Mouse (Mus musculus): ENCODE measurements around the gene Arhgap23. TPM values are rescaled to one million over a fixed set of nuclear protein-coding genes. Genes with fewer than 3 reads are reported as not detected.
A peak's percentile ranks its signal among the peaks of the same experiment; 100 is the strongest.

Gene Arhgap23
- polyA plus RNA-seq, 1 experiment = 5.7 TPM

DNA sequence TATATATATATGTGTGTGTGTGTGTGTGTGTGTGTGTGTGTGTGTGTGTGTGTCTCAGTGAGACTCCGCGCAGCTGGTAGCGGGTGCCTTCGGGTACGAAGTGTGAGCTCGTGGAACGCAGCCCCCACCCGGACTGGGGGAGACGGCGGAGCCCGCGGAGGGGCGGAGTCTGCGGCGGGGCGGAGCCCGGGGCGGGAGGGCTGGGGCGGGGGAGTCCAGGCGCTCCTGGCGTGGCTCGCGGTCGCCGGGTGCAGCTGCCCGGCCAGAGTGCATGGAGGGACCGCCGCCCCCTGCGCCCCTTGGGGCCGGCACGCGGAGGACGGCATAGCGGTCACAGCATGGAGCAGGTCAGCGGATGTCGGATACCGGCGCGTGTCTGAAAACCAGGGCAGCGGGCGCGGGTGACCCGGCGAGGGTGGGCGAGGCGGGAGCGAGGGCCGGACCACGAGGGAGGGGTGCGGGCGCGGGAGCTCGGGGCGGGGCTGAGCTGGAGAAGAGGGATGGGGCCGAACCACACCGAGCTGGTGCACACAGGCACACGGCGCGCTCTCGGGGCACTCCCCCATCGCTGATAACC lies 11.1 kb upstream of the Arhgap23 start:
- no peak for DNase-seq (ENCODE audit: low read depth, low spot score)

GRCm38 (mm10) chr11:97404761-97405190 lies 10.6 kb upstream of the Arhgap23 start:
- WGBS = 3% methylated on average over 11 of the region's 11 CpGs
- no peak for DNase-seq (ENCODE audit: low read depth, low spot score)

More for the DNA sequence above, 11.1 kb upstream of the Arhgap23 start:
- 1% methylated on average over 57 of the region's 61 CpGs for WGBS

DNA sequence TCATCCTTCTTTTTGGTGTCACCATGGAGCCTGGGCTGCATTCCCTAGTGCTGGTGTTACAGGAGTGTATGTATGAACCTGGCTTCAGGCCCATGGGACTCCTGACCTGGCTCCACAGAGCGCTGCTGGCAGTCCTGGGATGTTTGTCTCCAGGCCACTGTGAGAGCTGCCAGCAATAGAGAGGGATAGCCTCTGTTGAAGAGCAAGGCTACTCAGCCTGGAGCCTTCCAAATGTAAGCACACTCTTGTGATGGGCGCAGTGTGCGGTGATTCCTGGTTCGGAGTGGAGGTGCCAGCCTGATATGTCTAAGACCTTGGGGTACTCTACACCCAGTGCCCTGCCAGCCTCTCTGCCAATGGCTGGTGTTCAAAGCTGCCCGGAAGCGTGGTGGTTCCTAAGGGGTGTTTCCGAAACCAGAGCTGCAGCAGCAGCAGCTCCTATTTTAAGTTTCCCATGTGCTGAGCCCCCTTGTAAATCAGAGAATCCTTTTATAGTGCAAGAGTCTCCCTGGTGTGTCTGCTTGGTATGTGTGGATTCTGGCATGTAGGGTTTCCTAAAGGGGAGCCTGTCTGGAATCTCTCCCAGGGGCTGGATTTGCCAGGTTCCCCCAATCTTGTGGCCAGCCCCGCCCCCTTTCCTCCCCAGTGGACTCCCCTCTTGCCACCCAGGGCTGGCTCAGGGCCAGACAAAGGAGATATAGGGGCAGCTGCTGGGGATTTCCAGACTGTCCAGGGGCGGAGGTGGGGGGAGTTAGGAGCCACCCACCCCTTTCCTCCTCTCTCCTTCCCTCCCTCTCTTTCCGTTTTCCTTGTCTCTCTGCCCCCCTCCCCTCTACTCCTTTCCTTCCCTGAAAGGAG lies 9.0 kb upstream of the Arhgap23 start:
- DNase-seq (ENCODE audit: low read depth, low spot score) = no peak
- 72% methylated on average over 10 of the region's 10 CpGs for WGBS

DNA sequence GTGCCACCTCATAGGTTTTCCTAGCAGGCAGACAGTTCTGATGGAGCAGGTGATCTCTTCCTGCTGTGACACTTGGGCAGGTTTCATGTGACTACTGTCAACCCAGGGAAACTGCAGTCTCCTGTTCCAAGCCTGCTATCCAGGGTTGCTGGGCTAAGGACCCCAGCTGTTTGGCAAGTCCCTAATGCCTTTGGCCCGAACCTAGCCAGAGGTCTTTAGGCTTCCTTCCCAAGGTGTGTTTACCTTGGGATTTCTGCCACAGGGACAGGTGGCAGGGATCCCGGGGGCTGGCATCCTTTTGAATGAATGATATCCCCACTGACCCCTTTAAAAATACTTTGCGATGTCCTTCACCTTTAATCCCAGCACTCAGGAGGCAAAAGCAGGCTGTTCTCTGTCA lies 7.9 kb upstream of the Arhgap23 start:
- no peak for DNase-seq (ENCODE audit: low read depth, low spot score)
- WGBS = 63% methylated on average over 3 of the region's 3 CpGs

- 3% methylated on average over 6 of the region's 6 CpGs for WGBS
Observed at GRCm38 (mm10) chr11:97408171-97408570, 7.2 kb upstream of the Arhgap23 start.

GRCm38 (mm10) chr11:97410958-97411357 lies 4.4 kb upstream of the Arhgap23 start:
- DNase-seq (ENCODE audit: low read depth, low spot score) = no peak
- WGBS = 82% methylated on average over 4 of the region's 4 CpGs

More at GRCm38 (mm10) chr11:97408171-97408570, 7.2 kb upstream of the Arhgap23 start:
- DNase-seq (ENCODE audit: low read depth, low spot score) = peak; percentile 68

DNA sequence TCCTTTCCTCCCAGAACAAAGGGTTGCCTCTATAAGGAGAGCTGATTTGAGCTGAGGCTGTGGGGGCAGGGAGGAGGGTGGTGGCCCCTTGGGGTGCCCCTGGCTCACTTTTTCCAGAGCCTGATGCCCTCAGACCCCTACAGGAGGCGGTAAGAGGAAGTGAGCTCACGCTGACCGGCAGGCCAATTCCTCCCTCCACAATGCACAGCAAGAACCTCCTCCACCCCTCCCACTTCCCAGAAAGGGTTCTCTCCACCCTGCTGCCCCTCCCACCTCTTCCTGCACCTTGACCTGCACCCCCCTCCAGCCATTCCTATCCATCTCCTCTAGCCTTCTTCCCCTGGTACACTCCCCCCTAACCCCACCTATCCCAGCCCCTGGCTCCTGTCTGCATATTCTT lies 3.2 kb upstream of the Arhgap23 start:
- 54% methylated on average over 3 of the region's 3 CpGs for WGBS

GRCm38 (mm10) chr11:97412808-97413347 lies 2.5 kb upstream of the Arhgap23 start:
- 75% methylated on average over 10 of the region's 10 CpGs for WGBS
- no peak for DNase-seq (ENCODE audit: low read depth, low spot score)

More for the DNA sequence above, 3.2 kb upstream of the Arhgap23 start:
- DNase-seq (ENCODE audit: low read depth, low spot score) = no peak

GRCm38 (mm10) chr11:97415712-97416636 lies 641 bp downstream of the Arhgap23 start:
- DNase-seq (ENCODE audit: low read depth, low spot score) = no peak
- 4% methylated on average over 49 of the region's 49 CpGs for WGBS

DNA sequence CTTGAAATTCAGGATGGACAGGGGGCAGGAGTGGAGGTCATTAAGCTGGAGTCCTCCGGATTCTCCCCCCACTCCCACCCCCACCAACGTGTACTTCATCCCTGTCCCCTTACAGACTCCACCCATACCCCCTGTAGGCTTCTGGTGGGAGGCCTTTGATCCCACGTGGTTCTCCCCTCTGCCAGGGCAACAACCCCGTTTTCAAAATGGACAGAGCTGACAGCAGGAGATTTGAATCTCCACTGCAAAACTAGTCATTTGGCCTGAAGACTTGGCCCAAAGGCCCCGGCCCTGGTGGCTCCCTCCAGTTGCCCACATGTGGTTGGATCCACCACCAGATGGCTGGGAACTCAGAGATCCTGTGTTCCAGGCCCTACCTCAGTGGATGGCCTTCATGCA lies 1.3 kb downstream of the Arhgap23 start:
- DNase-seq (ENCODE audit: low read depth, low spot score) = no peak
- 21% methylated on average over 5 of the region's 5 CpGs for WGBS

DNA sequence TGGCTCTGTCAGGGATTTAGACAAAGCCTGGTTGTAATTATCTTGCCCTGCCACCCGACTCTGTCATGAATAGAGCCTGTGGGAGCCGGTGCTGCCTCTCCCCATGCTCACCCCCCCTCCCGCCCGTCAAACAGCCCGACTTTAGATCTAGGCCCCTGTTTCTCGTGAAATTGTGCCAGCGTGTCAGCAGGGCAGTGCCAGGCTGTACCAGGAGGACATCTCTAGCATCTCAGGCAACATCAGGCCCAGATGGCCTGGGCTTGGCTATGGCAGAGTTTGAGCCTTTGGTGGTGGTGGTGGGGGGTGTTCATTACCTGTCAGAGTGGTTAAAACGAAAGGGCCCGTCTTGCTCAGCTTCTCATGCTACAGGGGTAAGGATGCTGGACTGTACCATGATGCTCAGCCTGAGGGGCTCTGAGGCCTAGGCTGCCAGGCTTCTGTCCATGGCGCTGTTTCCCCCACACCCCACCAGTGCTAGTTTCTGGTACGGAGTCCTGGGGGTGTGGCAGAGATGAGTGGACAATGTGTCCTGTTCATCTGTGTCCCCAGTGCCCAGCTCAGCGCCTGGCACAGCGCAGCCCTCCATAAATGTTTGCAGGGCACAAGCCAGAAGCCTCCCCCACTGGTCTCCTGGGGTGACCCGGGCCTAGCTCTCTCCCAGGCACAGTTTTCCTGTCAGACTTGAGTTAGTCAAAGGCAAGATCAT lies 3.7 kb downstream of the Arhgap23 start:
- 76% methylated on average over 14 of the region's 14 CpGs for WGBS
- no peak for DNase-seq (ENCODE audit: low read depth, low spot score)

DNA sequence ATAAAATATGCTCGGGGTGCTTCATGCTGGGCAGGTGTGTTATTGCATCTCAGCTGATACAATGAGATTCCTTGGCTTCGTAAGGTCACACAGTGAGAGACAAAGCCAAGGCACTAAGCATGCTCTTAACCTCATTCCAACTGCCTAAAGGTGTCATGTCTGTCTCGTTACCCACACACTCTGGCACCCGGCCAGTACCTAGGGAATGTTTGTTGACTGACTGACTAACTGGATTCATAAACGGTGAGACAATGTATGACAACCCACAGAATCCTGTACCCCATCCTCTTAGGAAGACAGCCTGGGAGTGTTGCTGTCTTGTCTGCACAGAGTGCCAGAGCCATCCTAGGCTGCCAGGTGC lies 4.2 kb downstream of the Arhgap23 start:
- 43% methylated on average over 5 of the region's 5 CpGs for WGBS
- DNase-seq (ENCODE audit: low read depth, low spot score) = no peak

DNA sequence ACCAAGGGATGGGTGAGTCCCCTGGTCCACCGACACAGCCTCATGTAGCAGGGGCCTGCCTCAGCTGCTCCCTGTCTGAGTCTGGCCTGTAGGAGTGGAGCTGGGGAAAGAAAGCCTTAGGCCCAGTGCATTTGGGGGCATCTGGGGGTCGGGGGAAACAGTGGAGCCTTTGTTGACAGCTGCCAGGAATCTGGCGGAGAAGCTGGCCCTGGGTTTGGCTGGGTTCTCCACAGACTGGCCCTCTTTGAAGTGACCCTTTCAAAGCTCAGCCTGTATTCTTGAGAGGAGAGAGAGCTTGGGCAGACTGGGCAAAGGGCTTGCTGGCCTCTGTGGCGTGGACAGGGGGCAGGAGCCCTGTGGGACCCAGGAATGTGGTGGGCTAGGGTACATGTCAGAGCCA lies 7.2 kb downstream of the Arhgap23 start:
- no peak for DNase-seq (ENCODE audit: low read depth, low spot score)
- 58% methylated on average over 4 of the region's 4 CpGs for WGBS

GRCm38 (mm10) chr11:97424092-97424692 lies 8.9 kb downstream of the Arhgap23 start:
- 57% methylated on average over 5 of the region's 5 CpGs for WGBS
- no peak for DNase-seq (ENCODE audit: low read depth, low spot score)

- 50% methylated on average over 3 of the region's 3 CpGs for WGBS
- DNase-seq (ENCODE audit: low read depth, low spot score) = no peak
Observed at GRCm38 (mm10) chr11:97424802-97425201, 9.5 kb downstream of the Arhgap23 start.

GRCm38 (mm10) chr11:97427794-97428725 lies 12.7 kb downstream of the Arhgap23 start:
- 2% methylated on average over 32 of the region's 32 CpGs for WGBS
- no peak for DNase-seq (ENCODE audit: low read depth, low spot score)

GRCm38 (mm10) chr11:97428726-97429077 lies 13.4 kb downstream of the Arhgap23 start:
- 37% methylated on average over 4 of the region's 4 CpGs for WGBS
- DNase-seq (ENCODE audit: low read depth, low spot score) = no peak

DNA sequence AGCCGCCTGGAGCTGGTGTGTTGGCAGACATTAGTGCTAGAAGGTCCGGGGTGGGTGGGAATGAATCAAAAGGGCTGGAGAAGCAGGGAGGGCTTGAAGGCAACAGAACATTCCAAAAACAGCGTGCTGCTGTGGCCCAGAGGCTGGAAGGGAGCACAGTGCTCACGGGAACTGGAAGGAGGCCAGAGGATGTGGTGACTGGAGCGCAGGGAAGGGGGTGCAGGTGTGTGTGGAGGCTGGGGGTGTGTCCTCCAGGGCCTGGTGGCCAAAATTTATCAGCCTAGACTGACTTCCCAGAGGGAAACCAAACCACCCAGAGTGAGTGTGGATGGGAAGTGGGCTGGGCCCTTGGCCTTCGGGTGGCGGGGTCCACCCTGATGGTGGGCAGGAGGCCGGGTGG lies 14.3 kb downstream of the Arhgap23 start:
- 59% methylated on average over 8 of the region's 8 CpGs for WGBS
- DNase-seq (ENCODE audit: low read depth, low spot score) = no peak
